Mouse (Mus musculus) cerebellum, adult 11 months (tissue): ENCODE data around the gene Myadm.

Source experiments
- DNase-seq: peaks from one replicate; pipeline ENCODE4 v3.0.0; 2022

The Myadm gene

DNA sequence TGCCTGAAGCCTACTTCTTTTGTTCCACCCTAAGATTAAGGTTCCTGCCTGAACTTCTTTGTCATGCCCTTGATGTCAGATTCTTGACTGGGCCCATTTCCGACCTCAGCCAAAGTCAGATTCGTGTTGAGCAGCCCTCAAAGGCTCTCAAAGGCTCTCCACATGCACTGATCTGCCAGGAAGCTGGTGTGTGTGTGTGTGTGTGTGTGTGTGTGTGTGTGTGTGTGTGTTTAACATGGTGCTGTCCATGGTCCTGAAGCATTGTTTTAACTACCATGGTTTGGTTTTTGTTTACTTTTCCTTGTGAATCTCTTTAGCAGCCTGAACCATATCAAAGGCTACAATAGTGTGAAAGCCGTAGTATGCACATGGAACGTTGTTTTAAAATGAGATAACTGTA, 39.1 kb downstream of the Myadm start:
- DNase-seq, result no peak

DNA sequence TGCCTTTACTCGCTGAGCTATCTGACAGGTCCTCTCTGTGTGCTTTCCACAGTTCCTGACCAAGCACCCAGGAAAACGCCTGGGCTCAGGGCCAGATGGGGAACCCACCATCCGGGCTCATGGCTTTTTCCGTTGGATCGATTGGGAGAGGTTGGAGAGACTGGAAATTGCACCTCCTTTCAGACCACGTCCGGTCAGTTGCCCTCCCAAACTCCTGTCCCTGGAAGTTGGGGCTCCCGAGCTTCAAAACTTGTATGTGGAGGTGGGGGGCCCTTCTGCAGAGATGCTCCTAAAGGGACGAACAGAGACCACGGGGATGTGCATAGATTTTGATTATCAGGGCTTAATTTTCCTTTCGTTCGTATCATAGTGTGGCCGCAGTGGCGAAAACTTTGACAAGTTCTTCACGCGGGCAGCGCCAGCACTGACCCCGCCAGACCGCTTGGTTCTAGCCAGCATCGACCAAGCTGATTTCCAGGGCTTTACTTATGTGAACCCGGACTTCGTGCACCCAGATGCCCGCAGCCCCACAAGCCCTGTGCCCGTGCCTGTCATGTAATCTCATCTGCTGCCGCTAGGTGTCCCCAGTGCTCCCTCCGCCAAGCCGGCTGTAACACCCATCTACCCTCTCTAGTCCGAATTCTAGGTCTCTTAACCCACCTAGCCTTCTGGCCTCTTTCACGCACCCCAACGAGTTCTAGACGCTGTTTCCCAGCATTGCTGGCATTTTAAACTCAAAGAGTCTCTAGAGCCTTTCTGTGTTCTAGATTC, 41.1 kb downstream of the Myadm start:
- DNase-seq, result peak; percentile 81

DNA sequence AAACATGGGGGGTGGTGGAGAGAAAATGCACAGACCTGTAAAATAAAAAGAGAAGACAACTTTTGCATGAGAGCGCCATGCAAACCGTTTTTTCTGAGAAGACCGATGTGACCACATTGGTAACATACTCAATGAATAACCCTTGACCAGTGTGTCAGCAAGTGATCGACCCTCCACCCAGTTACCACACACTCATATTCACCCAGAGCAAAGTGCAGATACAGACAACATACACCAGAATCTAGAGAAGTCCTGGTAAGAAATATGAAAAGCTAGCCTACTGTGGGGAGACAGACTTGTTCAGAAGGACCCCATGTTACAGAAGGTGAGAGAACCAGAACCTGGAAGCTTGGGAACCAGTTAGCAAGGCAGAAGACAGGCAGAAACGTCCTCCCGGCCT, 42.3 kb downstream of the Myadm start:
- no peak for DNase-seq

DNA sequence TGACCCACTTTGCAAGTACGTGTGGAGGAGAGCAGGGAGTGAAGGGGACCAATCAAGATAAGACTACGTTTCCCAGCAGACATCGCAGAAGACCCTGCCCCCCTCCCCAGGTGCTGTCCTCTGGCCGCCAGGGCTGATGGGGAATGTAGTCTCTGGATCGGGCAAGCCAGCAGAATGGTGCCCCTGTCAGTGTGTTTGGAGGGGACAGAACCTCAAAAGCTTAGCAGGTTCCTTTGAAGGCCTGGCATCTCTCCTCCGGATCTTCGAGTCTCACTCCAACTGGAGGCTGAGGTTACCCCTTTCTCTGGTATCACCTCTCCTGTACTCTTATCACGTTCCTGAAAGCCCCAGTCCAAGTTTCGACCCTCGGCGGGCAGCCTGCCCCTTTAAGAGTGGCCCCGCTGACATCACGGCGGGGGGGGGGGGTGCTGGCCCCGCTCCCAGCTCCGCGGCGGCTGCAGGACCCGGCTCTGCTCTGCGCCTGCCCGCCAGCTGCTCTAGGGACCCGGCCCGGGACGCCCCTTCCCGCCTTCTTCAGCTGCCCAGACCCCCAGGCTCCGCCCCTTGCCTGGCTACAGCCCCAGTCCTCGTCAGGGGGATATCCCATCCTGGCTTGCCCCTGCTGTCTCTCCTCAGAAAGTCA, 42.8 kb downstream of the Myadm start:
- peak; percentile 79 for DNase-seq

DNA sequence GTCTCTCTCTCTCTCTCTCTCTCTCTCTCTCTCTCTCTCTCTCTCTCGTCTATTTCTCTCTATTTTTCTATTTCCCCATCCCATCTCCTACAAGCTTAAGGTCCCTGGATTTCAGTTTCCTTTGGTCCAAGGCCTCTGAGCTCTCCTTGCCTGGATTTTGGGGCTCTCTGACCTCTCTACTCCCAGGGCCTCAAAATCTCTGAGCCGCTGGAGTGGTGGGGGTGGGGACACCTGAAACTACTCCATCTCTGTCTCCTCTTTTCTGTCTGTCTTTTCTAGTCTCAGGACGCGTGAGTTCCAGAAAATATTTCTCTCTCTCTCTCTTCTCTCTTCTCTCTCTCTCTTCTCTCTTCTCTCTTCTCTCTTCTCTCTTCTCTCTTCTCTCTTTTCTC, 43.3 kb downstream of the Myadm start:
- DNase-seq, result no peak

DNA sequence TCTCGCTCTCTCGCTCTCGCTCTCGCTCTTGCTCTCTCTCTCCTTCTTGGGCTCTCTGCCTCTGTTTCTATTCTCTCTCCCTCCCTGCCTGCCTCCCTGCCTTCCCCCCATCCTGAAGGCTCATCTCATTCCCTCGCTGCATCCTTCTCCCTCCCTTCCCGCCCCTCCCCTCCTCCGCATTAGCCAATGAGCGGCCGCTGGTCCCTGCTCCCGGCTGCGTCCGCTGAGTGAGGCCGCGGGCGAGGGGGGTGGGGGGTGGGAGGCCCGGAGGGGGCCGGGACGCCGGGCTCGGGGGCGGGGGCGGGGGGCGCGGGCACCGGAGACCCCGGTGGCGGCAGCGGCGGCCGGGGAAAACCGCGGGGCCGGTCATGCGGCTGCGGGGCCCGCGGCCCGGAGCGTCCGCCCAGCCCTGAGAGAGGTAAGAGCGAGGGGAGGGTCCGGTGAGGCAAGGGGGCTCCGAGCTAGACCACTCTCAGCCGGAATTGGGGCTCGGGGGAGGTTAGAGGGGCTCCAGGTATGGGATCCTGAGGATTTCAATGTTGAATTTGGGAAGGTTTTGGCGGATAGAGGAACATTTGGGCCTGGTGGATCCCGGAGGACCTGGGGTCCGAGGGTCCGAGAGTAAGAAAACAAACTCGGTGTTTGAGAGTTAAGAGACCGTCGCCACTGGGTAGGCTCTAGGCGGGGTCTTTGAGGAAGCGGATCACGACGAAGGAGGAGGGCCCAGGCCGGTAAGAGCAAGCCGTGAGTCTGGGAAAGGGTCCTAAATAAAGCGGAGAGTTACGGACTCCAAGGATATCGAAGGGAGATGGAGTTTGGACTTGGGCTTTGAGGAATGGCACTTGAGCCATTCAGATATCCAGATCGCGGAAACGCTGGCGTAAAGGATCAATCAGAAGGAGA, 44.0 kb downstream of the Myadm start, which contains the start of gene Cacng7:
Gene Cacng7, plus strand, starts transcription at position 337 of the 903 bp plus-strand sequence.
- peak; percentile 63 for DNase-seq

DNA sequence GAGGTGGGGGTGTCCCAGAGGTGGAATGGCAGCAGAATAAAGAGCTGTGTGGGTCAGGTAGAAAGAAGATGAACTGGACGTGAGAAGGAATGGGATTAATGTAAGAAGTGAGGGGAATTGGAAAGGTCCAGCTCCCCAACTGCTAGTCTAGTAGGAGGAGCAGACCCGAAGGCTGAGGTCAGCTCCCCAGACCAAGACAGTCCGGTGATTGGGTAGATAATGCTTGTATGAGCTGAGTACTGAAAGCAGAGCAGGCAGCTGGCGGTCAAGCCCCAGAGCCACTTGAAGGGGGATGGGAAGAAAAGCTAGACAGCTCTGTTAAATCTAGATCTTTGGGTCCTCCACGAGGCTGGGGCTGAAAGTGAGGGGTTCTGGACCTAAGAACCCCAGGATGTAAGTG, 44.7 kb downstream of the Myadm start:
- DNase-seq, result peak; percentile 32

DNA sequence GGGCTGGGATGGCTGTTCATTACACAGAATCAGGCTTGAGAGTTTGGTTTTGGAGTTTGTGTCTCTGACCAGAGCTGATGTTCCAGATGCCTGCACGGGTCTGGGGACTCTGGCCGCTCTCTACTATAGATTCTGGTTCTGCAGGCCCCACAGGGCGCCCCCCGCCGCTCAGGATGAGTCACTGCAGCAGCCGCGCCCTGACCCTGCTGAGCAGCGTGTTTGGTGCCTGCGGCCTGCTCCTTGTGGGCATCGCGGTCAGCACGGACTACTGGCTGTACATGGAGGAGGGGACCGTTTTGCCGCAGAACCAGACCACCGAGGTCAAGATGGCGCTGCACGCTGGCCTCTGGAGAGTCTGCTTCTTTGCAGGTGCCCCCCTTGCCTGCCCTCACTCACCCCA, 47.5 kb downstream of the Myadm start:
- peak; percentile 17 for DNase-seq

DNA sequence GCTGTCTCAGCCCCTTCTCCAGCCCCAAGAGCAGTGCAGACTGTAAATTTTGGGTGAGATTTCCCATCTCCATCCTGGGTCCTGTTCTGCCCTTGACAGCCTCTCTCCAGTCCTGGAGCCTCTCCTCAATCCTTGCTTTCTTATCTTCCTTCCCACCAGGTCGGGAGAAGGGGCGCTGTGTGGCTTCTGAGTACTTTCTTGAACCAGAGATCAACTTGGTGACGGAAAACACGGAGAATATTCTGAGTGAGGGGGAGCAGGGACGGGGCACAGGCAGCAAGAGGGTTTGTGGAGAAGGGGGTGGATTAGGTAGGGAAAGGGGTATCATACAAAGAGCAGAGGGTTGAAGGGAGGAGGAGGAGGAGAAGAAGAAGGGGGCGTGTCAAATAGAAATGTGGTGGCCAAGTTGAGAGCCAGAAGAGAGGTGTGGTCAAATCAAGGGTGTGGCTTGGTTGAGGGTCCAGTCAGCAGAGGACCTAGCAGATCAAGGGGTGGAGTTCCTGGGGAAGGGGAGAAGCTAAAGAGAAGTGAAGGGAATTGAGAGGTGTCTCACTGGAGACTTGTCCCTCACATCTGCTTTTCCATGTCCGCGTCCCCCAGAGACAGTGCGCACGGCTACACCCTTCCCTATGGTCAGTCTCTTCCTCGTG, 49.5 kb downstream of the Myadm start:
- no peak for DNase-seq

DNA sequence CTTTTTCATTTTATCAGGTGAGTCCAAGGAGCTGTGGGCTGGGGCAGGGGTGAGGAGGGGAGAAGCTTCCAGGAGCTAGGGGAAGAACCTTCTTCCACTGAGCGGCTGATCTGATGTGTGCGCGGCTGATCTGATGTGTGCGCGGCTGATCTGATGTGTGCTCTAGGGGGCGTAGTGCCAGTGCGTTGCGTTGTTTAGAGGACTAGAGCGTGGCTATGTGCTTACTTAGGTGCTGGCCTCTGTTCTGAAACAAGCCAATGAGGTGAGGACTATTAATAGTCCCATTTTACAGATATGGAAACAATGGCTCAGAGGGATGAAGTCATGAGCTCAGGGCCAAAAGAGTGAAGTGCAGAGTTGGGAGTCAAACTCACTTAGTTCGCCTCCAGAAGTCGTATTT, 50.1 kb downstream of the Myadm start:
- no peak for DNase-seq

DNA sequence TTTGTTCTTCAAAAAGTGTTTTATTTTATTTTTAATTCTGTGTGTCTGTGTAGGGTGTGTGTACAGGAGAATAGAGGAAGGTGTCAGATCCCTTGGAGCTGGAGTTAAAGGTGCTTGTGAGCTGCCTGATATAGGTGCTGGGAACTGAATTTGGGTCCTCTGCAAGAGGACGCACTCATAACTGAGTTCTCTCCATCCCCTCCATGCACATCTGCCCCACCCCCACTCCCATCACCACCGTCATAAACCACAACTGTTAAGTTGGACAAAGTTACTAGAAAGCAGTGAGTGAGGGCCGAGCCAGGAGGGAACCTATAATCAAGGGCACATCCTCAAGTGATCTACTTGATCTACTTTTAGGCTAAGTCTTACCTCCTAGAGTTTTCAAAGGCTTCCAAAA, 55.0 kb downstream of the Myadm start:
- no peak for DNase-seq

DNA sequence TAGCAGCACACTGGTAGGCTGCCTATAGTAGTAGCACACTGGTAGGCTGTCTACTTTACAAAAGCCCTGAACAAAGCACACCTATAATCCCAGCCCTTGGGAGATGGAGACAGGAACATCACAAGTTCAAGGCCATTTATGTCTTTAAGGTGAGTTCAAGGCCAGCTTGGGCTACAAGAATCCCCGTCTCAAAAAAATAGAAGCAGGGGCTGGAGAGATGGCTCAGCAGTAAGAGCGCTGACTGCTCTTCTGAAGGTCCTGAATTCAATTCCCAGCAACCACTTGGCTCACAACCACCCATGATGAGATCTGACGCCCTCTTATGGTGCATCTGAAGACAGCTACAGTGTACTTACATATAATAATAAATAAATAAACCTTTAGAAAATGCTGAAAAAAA, 56.4 kb downstream of the Myadm start:
- no peak for DNase-seq

DNA sequence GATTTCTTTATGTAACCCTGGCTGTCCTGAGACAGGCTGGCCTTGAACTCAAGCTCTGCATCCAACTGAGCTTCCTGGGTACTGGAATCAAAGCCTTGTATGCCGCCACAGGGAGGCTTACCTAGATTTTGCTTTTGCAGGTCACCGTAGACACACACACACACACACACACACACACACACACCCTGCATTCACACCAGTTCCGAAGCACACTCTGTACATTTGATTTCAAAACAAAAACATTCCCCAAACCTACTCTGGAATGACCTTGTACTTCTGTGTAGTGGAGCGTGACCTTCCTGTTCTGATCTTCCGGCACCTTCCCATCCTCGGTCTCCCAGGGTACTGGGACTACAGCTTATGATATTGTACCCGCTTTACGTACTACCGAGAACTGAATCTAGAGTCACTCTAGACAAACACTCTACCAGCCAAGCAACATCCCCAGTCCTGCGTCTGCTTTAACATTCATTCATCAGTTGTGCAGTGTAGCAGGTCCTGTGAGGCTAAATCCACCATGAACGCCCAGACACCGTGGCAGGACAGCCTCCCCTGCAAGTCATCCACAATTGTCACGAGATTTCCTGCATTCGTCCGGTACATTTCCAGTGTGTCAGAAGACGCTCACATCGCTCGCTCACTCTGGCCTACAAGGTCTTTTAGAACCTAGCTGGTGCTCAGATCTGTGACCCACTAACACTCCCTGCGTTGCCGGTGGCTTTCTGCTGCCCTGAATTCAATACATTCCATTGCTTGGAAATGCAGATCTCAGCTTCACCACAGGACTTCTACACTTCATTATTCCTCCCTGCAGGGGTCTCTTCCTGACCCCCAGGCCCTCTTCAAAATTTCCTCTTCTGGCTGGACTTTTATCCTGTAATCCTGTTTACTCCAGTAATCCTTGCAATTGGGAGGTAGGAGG, 58.7 kb downstream of the Myadm start:
- no peak for DNase-seq

DNA sequence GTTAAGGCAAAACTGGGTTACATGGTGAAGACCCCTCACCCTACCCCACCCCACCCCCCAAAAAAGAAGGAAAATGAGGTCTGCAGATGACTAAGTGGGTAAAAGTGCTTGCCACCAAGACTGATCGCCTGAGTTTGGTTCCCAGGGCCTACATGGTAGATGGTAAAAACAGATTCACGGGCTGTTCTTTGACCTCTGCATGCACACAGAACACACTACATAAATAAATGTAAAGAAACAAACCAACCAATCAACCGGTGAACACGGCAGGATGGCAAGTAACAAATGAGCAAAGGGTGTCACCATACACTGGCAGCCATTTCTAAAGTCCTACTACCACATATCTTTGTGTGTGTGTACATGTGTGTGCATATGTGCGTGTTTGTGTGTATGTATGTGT, 59.4 kb downstream of the Myadm start:
- DNase-seq, result no peak

DNA sequence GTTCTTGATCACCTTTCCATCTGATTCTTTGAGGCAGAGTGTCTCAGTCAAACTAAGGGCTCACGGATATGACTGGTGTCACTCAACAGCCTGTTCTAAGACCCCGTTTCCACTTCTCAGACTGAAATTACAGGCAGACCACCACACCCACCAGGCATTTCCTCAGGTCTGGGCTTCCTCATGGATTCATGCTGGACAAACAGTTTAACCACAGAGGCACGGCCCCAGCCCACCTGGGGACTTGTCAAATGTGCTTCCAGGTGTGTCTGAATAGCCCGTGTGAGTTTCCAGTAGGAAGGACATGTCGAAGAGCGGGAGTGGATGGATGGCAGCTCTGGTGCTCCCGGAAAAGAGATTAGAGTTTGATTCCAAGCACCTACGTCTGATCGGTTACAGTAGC, 60.9 kb downstream of the Myadm start:
- no peak for DNase-seq
